Mouse (Mus musculus): ENCODE data around the gene Hsf2bp.
"Not testable (repeated sequence)": the region's sequence is repeated elsewhere in the genome, so short reads cannot be mapped to it uniquely, and the experiment has no call there.

The Hsf2bp gene

DNA sequence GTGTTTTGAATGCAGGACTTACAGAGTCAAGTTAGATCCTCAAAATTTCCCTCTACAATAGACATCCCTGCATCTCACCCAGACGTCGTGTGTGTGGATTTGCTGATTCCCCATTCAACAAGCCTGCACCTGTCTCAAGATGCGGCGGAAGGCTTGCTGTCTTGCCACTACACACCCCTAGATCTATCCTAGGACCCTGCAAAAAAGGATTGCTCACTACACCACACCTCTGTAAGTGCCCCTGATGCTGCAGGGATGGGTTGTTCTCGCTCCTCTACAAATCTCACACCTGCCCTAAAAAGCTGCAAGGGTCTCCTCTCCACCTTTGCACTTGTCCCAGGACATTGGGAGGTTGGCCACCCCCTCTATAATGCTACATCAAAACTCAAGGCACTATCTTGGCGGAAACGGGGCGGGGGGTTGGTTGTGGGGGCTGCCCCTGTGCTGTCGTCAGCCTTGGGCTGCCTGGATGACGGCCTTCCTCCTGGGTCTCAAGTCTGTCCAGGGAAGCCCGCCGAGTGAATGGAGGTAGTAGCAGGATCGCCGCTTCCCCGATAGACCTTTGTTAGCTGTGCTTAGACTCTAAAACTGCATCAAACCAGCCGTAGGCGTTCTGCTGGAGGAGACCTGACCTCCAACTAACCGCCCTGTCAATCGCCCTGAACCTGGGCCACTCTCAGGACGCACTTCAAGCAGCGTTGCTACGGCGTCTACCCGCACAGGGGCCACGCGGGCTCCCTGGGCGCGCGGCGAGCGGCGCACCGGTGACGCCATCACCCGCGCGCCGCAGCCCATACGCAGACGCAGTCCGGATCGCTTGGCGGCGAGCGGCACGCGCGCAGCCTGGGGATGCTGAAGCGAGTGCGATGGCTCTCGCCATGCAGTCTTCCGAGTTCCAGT, at the start of gene Hsf2bp, which contains the start of gene Rrp1b:
TSS of gene Hsf2bp (minus strand) at position 741 of the 900 bp plus-strand sequence.
TSS of gene Rrp1b (plus strand) at position 492 of the 900 bp plus-strand sequence.
- DNase-seq: peak; percentile 82 to 86

DNA sequence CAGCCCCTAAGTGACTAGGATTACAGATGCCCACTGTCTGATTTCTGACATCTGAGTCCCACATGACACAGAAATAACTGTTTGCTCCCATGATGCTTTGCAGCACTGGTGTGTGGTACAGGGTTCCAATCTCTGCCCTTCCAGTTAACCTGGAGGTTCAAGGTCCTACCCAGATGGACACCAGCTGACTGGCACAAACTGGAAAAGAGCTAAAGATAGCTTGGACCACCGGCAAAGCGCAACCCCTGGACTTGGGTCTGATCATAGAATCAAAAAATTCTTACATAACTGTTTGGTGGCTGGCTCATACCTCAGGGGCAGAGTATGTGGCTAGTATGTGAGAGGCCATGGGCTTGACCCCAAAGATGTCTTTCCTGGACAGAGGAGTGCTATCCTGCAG, 47.2 kb upstream of the Hsf2bp start:
- no peak for DNase-seq

DNA sequence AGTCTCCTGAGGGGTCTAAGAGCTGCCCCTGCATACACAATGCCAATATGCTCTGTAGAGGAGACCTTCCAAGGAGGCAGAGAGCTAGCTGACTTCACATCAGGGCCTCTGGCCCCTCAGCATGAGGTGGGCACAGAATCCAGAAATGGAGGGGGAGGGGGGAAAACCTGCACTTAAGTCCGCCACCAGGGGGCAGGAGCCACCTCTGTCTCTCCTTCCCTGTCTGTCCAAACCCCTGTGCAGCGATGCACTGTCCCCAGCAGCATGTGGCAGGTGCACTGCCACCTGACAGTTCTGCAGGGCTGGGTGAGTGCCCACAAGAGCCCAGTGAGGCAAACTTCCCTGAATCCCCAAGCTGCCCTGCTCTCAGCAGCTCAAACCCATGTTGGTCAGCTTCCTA, 39.0 kb upstream of the Hsf2bp start:
- peak; percentile 46 to 55 for DNase-seq

DNA sequence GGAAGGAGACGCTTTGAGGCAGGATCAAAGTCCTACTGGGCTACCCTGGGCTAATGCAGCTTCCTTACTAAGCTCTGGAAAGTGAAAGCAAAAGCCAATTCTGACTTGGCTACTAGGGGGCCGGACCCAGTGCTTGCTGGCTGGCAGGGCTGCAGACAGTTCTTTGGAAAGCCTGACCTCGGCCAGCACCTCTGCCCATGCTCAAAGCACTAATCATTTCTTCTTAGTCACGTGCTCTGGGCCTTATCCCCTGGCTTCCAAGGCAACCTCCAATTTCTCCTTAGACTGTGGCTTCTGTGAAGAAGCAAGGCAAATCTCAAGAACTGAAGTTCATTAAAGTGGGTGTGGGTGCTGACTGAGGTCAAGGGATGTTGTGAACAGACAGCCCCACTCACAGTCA, 38.5 kb upstream of the Hsf2bp start:
- no peak for DNase-seq

DNA sequence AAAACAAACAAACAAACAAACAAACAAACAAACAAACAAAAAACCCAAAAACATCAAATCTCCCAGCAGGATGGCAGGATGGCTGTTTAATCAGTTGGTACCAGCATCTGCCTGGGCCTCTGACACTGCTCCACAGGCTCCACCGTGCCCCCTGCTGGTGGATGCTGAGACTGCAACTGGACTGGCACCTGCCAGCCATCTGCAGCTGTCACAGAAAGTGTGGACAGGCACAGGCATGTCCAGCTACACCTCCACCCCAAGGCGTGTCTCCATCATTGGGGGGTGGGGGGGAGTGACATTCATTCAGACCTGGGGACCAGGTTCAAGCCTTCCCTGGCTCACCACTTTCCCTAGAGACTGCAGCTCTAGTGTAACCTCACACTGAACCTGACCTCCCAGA, 37.2 kb upstream of the Hsf2bp start:
- DNase-seq: peak; percentile 79 to 90

DNA sequence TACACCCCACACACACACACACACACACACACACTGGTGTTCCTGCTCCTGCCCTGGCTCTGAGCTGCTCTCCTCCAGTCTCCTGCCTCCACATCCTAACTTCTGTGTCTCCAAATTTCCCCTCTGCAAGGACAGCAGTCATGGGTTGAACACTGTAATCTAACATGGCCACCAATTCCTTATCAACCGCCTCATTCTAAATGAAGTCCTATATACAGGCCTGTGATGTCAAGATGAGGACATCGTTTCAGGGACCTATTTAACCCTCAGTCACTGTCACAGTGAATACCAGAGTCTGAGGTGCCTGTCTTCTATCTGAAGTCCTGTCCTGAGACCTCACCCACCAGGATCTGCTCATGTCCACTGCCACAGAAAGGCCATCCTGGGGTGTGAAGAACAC, 32.7 kb upstream of the Hsf2bp start:
- no peak for DNase-seq

DNA sequence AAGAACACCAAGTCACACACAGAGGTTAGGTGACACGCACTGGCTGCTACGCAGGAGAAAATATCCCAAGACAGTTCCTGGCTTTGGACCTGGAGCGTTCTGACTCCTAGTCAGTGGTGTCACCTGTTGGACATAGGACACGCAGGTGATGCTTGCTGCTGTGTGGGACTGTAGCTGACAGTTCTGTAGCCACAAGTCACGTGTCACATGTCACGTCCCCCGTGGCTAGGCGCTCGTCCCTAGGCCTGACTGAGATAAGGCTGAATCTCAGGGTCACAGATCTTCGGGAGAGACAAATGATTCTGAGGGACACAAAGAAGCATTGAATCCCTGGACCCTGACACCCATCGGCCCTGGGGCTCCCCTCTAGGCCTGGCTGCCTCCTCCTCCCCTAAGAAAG, 32.2 kb upstream of the Hsf2bp start:
- DNase-seq: no peak

DNA sequence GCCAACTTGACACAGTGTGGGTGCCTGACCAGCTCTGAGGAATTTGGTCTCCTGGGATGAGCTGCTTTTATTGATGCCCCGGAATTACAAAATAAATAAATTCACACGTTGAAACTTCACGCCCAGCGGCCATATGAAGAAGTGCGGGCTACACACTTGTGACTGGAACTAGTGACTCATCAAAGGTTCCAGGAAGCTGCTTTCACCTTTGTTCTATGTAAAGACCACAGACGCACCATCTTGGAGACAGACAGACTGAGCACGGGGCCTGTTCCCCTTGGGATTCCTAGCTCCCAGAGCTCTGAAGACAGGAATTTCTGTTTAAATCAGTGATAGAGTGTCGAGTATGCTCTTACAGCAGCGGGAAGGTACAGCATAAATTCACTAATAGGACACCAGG, 31.4 kb upstream of the Hsf2bp start:
- DNase-seq: no peak

DNA sequence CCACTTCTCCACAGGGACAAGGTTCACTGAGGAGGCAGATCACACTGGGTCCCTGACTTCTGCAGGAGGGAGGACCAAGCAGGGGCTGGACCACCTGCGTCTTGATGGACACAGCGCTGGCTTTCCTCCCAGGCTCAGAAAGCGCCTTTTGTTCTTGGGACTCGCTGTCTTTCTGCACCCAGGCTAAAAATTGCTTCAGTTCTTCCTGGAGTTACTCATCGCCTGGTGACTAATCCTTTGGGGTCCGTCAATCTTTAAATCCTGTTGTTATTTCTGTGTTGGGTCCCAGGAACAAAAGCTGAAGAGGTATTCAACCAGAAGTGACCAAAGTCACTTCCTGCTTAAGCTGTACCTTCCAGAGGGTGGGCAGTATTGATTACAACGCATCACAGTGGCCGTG, 28.6 kb upstream of the Hsf2bp start:
- DNase-seq: not testable (repeated sequence)

DNA sequence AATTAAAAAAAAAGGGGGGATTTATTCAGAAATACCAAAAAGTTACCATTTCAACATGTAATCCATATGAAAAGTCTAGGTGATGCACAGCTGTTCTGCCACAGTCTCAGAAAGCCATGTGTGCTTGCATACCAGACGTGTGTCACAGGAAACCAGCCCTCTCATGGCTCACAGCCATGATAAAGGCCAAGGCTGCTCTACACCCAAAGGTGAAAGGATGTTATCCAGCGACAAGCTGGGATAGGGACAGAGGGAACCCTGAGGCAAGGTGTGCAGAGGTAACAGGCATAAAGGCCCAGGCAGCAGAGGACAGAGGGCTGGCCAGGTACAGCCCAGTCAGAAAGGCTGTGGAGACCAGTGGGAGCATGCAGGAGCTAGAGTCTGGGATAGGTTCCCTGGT, 27.5 kb upstream of the Hsf2bp start:
- no peak for DNase-seq

DNA sequence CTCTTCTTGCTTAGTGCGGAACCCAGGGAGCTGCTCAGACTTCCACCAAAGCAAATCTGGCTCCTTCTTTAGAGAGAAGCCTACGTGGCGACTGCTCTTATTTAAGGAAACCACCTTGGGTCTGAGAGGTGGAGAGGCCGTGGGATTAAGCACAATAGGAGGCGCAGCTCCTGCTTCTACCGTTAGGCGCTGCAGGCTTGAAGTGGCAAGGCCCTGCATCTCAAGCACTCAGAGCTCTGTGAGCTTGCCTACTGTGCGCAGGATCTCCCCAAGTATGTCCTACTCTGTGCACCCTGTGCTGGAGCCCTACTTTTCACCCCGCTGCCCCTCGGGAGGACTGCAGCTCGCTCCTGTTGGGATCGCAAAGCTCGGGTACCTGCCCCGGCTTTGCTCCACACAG, 25.1 kb upstream of the Hsf2bp start:
- DNase-seq: no peak

DNA sequence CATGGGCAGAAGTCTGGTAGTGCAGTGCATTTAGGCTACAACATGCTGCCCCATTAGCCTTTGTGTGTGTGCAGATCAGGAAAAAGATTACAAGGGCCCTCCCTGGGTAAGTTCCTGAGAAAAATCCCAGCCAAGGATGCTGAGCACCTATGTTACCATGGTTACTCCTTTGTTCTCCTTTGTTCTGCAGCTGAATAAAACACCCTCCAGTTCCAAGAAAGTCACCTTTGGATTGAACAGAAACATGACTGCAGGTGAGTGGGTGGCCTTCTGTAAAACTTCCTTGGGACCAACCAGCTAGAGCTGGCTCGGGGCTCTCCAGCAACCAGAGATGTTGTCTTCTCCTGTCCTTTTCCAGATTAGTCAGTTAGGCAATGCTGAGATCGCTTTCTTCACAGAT, 22.9 kb upstream of the Hsf2bp start:
- no peak for DNase-seq

DNA sequence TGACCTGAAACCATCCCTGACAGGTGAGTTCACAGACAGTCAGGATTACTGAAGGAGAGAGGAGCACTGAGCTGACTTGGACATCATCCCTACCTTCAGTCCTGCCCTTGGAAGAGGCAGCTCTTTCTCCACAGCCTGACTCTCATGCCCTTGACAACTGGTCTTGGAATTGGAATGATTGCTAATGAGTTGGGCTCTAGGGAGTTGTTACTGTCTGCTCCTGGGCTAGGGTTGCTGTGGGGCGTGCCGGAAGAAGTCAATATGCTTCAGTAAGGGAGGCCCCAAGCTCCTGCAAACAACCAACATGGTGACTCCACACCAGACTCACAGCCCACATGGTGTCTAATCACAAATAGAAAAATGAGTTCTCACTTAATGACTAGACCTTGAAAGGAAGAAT, 21.7 kb upstream of the Hsf2bp start:
- no peak for DNase-seq

DNA sequence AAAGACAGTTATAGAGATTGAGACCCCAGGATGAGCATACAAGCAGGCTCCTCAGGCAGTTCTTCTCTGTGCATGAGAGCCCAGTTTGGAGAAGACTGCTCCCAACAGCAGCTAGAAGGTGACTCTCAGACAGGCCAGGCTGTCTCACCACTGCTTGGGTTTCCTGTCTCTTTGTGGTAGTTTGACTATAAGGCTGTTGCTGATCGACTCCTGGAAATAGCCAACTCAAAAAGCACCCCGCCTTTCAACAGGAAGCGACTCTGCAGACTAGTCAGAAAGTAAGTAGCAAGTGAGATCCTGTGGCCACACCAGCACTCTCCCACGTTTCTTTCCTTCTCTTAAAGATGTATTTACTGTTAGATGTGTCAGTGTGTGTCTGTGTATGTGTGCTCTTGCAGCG, 17.5 kb upstream of the Hsf2bp start:
- DNase-seq: no peak

DNA sequence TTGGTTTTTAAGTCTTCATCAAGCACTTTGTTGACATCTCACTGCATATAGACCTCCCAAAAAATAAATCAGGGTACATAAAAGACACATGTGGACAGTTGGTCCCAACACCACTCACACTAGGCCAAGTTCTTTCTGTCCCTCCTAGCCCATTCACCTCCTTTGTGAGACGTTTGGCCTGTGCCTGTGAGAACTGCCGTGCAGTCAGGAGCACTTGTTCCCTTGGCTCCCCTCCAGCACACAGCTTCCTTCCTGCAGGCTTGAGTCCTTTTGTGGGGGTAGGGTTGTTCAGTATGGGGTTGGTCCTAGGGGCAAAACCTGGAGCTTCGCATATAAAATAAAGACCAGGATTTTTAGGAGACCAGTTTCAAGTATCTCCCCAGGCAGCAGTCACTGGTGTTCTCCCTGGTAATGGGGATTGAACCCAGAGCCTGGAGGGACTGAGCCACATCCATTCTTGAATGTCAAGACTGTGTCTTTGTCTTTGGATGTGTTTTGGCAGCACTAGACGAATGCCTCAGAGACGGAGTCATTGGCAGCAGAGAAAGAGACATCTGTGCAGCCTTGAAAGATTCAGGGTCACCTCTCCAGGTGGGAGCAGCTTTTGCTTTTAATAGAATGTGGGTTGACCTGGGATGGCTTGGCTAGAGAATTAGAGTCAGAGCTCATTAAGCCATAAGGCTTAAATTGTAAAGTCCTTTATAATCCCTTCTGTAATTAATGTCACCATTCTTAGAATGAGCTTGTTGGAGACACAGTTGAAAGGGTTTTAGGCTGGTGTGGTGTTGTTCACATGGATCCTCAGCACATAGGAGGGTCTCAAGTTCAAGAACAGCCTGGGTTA, 16.3 kb upstream of the Hsf2bp start:
- DNase-seq: peak; percentile 52 to 64

DNA sequence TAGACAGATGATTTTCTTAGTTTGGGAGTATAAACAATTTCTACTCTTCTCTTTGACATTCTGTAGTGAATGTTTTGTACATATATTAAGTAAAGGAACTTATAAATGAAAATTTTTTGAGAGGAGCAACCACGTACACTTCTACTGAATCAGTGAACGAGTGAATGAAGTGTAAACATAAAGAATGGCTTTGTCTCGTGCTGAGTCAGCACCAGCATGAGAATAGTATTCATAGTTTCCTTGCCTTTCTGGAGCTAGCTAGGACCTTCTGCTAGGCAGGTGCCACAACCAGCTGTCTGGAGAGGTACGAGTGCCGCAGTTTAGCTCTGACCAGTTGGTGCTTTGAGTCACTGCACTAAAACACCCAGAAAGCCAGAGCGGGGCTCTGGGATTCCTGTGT, 14.5 kb upstream of the Hsf2bp start:
- no peak for DNase-seq

DNA sequence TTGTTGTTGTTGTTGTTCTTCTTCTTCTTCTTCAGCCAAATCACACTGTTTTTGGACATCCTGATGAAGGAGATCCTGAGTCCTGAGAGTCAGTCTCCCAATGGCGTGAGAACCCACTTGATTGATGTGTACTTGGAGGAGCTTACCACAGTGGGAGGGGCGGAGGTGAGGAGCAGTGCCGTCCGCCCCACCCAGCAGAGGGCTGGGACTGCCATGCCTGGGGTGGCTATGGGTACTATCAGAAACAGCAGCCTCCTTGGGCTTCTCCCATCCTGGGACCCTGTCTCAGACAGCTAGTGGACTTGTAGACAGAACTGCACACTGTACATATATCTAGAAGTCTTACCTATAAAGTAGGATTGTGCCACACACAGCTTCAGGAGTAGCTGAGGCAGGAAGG, 13.8 kb upstream of the Hsf2bp start:
- DNase-seq: no peak

DNA sequence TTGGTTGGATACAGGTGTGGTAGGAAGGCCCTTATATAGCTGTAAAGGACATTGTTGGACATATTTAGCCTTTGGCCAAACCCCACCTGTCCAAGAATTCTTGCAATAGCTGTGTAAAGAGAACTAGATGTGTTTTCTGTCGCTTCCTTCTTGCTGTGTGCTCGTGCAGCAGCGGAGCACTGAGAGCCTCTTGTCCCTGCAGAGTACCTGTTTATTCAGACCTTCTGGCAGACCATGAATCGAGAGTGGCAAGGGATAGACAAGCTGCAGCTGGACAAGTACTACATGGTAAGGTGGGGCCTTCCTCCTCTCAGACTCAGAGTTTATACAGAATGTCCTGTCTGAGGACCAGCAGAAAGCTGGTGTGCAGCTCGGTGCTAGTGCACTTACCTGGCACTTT, 12.2 kb upstream of the Hsf2bp start:
- peak in 1 of 2 experiments; percentile 50 for DNase-seq

DNA sequence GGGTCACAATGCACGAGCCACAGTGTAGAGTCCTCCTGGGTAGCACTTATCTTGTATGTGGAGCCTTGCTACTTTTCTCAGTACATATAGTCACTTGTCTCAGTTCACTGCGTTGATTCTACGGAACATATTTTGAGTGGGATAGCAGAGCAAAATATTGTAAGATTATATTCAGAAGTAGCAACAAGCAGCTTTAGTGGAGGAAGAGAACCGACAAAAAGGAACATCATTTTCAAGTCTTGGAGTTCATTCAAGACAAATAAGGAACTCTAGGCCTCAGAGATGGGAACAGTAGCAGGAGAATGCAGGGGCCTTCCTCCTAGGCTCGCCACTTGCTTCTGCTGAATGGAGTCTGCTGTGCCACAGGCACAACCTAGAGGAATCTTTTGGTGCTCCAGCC, 10.4 kb upstream of the Hsf2bp start:
- DNase-seq: no peak

DNA sequence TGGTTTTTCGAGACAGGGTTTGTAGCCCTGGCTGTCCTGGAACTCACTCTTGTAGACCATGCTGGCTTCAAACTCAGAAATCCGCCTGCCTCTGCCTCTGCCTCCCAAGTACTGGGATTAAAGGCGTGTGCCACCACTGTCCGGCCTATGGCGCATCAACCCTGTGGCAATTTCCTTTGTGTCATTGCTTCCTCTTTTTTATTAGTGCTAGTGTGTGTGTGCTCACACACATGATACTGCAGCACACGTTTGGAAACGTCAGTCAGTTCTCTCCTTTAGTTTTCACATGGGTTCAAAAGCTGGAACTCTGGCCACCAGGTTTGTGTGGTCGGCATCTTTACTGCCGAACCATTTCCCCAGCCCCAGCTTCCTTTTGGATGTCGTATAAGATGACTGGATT, 4.1 kb upstream of the Hsf2bp start:
- DNase-seq: peak in 1 of 2 experiments; percentile 14

DNA sequence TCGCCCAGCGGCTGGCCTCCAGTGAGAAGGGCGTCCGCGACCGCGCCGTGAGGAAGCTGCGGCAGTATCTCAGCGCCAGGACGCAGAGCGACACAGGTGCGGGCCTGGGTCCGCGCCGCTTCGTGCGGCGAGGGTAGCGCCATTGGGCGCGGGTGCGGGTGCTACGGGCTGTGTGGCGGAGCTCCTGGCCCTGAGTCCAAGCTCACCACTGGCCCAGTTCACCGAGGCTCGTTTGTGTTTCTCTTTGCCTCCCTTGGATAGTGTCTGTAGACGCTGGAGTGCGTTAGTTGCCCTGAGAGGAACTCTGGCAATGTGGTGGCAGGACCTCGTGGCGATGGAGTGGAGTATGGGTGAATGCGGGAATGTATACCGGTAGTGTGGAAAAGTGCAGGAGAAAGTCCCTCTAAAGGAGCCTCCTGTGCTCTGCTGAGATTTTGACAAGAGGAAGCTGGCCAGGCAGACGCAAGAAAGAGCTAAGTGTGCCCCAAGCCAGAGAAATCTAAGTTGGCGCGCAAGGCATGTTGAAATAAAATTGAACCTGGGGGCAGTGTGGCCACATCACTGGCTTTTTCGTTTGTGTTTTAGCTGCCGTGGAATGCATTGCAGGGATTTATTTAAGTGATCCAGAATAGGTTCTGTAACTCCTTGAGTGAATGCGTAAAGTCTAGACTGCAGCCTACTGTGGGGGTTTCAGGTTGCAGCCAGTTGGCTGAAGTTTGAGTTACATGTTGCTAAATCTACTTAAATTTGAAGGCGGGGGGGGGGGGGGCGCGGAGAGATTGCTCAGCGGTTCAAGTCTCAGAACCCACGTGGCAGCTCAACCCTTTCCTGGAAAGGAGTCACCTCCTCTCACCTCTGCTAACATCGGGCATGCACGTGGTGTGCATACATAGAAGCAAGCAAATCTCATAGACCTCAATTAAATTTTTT, 625 bp upstream of the Hsf2bp start:
- DNase-seq: no peak

DNA sequence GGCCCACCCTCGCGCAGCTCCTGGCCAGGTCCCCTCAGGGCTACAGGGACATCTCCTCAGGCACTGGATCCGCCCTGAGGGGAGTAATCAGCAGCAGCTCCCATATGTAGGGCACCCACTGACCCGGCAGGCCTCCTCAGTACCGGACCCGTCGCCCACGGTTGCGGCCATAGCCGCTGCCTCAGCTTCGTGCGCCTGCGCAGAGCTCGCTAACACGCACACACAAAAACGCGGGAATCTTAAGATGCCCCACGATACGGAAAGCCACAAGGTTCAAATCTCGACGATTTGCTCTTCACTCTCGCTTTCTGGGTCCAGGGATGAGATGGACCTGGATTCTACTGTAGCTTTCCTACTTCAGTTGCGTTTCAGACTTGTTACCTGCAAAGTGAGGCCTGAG, 1.8 kb downstream of the Hsf2bp start:
- DNase-seq: no peak

DNA sequence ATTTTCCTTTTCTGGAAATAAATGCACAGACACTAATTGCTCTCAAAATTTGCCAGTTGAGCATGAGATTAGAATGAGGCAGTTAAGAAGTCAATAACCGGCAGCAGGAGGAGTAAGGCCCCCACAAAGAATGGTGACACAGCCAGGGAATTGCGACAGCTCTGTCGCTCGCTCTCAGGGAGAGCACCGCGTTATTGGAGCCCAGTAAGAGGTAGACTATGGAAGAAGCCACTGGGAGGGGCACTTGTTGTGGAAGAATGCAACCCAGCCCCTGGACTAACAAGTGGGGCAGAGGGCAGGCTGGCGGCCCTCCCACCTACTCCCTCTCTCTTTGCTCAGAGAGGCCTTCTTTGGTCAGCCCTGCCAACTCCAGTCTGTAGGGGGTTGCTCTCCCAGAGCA, 4.5 kb downstream of the Hsf2bp start:
- peak; percentile 15 to 29 for DNase-seq
